Mouse (Mus musculus) layer of hippocampus, adult 9-11 months (tissue): Measurements from ENCODE around the gene Abca15.
A peak's percentile ranks its signal among the peaks of the same experiment; 100 is the strongest.
"Not testable (repeated sequence)": the region's sequence is repeated elsewhere in the genome, so short reads cannot be mapped to it uniquely, and the experiment has no call there.

Experiments
- DNase-seq: peaks from one replicate; pipeline ENCODE4 v3.0.0; 2022

Abca15 gene

GRCm38 (mm10) chr7:120328087-120328793, at the start of gene Abca15:
Abca15 (plus strand) TSS chr7:120328670.
- no peak for DNase-seq

GRCm38 (mm10) chr7:120285286-120285685, 43.2 kb upstream of the Abca15 start:
- no peak for DNase-seq

- DNase-seq, result peak; percentile 51
Measured at GRCm38 (mm10) chr7:120316086-120316485, 12.4 kb upstream of the Abca15 start.

- no peak for DNase-seq
Measured at GRCm38 (mm10) chr7:120322963-120323362, 5.5 kb upstream of the Abca15 start.

GRCm38 (mm10) chr7:120325911-120326310, 2.6 kb upstream of the Abca15 start:
- DNase-seq, result not testable (repeated sequence)

- peak; percentile 49 for DNase-seq
Measured at GRCm38 (mm10) chr7:120327220-120328073, 1.0 kb upstream of the Abca15 start.

GRCm38 (mm10) chr7:120361159-120361558, 32.7 kb downstream of the Abca15 start:
- DNase-seq, result no peak

GRCm38 (mm10) chr7:120409447-120409846, 81.0 kb downstream of the Abca15 start, which contains the start of gene Abca16:
Abca16 (plus strand) TSS chr7:120409647.
- DNase-seq, result no peak

- no peak for DNase-seq
Measured at GRCm38 (mm10) chr7:120412391-120412790, 83.9 kb downstream of the Abca15 start.

- no peak for DNase-seq
Measured at GRCm38 (mm10) chr7:120426625-120427024, 98.2 kb downstream of the Abca15 start.

GRCm38 (mm10) chr7:120431464-120431863, 103.0 kb downstream of the Abca15 start:
- DNase-seq, result no peak
